Mouse (Mus musculus) right cerebral cortex, postnatal 4 days (tissue): ENCODE data around the gene Rufy2.
A peak's percentile ranks its signal among the peaks of the same experiment; 100 is the strongest.

Experiments
- DNase-seq: peaks from one replicate; pipeline ENCODE4 v3.0.0-alpha.2; 2022

The Rufy2 gene

GRCm38 (mm10) chr10:63021702-63022101 is 41.7 kb downstream of the Rufy2 start:
- no peak for DNase-seq

DNA sequence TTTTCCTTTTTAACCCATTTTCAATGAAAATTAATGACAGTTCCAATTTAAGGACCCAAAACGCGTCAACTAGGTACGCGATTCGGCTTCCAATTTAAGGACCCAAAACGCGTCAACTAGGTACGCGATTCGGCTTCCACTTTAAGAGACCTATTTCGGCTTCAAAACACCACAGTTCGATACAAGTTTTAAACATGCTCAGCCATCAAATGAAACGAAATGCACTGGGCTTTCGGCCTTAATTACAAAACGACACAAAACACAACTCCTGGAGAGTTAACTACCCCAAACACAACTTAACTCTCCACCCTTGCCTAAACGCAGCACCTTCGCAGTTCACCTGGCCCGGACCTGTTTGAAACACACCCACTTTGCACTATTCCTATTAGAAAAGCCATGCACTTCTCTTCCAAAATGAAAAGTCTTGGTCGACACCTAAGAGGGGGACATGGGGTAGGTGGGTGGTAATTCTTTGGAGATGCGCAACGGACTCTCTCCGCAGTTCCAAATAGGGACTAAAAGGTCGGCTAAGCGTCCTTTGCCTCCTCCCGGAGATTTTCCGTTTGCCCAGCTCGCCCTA is 42.6 kb downstream of the Rufy2 start:
- no peak for DNase-seq

DNA sequence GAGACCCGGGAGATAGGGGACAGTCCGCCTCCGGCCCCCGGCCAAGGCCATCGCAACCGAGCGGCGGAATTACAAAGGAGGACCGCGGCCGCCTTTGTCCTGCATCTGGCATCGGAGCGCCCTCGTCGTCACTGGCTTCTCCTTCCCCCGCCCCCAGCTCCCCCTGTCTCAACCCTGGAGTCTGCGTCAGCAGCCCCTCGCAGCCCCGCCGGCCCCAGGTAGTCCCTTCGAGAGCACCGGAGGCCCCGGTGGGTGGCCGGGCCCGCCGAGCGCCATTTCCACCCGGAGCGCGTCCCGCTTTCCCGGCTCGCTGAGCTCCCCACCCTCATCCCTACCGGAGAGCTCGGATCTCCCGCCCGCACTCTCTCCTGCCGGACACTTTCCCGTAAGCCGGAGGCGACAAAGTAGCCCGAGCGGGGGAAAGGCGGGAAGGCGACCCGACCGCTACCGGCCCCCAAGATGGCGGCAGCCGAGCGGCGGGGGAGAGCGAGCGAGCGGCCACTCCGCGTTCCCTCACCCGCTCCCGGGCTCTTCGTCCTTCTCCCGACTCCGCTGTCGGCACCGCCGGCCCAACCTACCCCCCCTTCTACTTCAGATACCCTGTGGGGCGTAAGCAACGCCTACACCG is 43.2 kb downstream of the Rufy2 start:
- DNase-seq = peak; percentile 74

DNA sequence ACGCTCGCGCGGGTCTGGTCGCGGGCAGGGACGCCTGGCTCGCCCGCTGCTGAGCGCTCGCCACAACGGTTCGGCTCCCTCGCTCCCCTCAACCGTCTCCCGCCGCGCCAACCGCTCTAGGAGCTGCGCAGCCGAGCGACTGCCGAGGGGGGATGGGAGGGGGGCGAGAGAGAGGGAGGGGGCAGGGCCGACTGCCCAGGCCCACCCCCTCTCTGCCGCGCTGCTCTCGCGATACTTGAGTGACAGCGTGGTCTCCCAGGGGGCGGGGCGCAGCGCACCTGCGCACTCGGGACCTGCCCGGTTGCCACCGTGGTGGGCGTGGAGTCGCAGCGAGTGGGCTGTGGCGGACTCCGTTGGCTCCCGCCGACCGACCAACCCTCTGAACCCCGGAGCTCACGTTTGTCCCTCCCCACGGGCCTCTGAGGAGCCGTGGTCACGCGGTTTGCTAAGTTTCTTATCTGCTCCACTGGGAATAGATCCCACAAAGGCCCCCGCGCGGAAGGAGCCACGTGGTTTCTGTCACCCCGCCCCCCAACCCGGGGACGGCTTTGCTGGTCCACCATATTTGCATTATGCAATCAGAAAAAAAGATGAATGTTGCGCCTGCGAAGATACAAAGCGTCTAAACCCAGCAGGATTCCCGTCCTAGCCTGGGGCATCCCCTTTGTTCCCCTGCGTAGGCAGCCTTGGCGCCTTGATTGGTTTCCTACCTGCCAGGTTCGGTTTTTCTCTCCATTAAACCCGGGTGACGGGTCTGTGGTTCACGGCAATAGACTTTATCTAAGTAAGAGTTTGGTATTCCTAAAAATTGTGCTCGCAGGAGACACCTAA is 43.9 kb downstream of the Rufy2 start, which contains the start of the genes Hnrnph3 and Pbld2:
TSS of gene Hnrnph3 (minus strand) at position 469 of the 831 bp plus-strand sequence.
TSS of gene Pbld2 (plus strand) at position 567 of the 831 bp plus-strand sequence.
- DNase-seq = peak; percentile 99

GRCm38 (mm10) chr10:63024580-63024910 is 44.5 kb downstream of the Rufy2 start:
- DNase-seq = peak; percentile 57

- DNase-seq = no peak
These were observed 45.0 kb downstream of the Rufy2 start for GRCm38 (mm10) chr10:63025016-63025415.

DNA sequence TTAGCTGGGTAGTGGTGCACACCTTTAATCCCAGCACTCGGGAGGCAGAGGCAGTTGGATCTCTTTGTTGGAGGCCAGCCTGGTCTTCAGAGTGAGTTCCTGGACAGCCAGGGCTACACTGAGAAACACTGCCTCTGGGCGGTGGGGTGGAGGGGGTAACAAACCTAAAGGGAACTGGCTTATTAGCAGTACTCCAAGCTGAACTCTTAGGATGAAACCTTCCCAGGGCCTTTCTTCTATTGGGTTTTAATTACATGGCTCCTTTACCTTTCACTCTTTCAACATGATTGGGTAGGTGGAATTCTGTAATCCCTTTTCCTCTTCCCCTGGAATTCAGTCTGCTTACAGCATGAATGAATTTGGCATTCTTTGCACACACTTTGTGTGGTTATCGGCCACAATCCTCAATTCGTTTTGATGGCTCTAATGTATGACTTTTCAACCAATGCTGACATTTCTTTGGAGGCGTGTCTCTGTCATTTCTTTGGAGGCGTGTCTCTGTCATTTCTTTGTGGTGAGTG is 45.5 kb downstream of the Rufy2 start:
- no peak for DNase-seq

GRCm38 (mm10) chr10:63026156-63026794 is 46.3 kb downstream of the Rufy2 start:
- no peak for DNase-seq

DNA sequence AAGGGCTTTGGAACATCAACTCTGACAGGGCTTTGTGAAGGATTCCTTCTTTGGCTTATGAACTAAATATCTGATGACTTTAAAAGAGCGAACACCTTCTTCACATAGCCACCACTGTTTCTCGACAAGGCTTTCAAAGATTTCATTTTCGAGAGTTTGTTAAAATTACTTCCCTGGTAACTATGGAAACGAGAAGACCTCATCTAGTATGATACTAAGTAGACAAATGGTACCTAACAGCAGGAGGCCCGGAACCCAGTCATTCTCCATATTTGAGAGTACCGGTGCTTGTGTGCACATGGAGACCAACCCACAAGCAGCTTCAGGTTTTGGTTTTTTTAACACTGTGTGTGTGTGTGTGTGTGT is 46.8 kb downstream of the Rufy2 start:
- DNase-seq = no peak

DNA sequence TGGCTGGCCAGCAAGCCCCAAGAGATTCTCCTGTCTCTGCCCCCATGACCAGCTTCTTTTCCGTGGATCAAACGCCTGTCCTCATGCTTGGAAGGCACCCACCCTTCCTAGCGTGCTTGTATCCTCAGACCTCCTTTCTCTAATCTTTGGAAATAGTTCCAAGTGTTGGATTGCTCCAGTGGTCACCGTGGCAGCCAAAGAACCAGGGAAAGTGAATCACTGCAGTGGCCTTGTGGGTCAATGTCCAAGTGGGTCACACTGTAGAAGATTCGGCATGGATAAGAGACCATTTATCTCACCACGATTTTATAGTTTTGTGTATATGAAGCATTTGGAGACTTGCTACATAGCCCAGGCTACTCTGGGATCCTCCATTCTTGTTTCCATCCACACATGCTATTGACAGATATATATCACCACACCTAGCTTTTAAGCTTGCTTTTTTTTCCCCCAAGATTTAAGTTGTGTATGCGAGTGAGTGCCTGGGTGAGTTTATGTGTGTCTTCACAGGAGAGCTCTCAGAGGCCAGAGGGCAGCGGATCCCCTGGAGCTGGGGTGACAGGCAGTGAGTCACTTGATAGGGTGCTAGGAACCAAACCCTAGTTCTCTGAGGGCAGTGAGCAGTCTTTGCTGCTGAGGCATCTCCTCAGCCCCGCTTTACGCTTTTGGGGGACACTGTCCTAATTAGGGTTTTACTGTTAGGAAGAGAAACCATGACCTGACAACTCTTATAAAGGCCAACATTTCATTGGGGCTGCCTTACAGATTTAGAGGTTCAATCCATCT is 47.5 kb downstream of the Rufy2 start:
- DNase-seq = no peak

DNA sequence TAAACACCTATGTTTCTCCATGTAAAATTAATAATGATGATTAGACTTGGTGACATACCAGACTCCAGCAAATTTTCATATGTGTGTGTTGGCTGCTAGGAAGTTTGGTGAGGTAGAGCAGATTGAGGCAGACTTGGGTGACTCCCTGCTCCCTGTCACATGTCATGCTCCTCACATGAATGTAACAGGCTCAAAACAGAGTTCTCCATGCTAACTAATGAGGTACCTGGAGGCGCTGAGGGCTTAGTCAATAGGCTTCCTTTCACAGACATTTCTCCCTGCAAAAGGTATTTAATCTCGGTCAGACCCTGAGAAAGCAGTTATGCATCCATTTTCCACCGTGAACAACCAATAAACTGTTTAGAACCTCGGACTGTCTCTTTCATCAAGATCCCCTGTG is 48.4 kb downstream of the Rufy2 start:
- no peak for DNase-seq

- no peak for DNase-seq
These were observed 52.2 kb downstream of the Rufy2 start for GRCm38 (mm10) chr10:63032267-63032666.

- DNase-seq = no peak
These were observed 52.9 kb downstream of the Rufy2 start for GRCm38 (mm10) chr10:63032956-63033355.

GRCm38 (mm10) chr10:63038571-63039320 is 58.7 kb downstream of the Rufy2 start:
- no peak for DNase-seq

- no peak for DNase-seq
These were observed 60.0 kb downstream of the Rufy2 start for GRCm38 (mm10) chr10:63039867-63040628.

- DNase-seq = no peak
These were observed 63.1 kb downstream of the Rufy2 start for GRCm38 (mm10) chr10:63043154-63043553.

- no peak for DNase-seq
These were observed 67.7 kb downstream of the Rufy2 start for GRCm38 (mm10) chr10:63047751-63048150.

DNA sequence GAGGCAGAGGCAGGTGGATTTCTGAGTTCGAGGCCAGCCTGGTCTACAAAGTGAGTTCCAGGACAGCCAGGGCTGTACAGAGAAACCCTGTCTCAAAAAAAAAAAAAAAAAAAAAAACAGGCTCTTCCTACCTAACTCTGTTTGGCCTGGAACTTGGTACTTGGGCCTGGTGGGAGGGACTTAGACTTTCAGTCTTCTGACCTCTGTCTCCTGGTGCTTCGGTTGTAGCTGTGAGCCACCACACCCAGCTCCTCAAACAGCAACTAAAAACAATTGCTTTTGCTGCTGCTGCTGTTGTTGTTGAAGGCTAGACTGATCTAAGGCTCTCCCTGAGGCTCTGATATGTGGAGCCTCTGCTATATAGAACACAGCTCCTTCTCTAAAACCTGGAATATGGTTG is 69.1 kb downstream of the Rufy2 start:
- DNase-seq = no peak

- no peak for DNase-seq
These were observed 71.2 kb downstream of the Rufy2 start for GRCm38 (mm10) chr10:63051267-63051666.

DNA sequence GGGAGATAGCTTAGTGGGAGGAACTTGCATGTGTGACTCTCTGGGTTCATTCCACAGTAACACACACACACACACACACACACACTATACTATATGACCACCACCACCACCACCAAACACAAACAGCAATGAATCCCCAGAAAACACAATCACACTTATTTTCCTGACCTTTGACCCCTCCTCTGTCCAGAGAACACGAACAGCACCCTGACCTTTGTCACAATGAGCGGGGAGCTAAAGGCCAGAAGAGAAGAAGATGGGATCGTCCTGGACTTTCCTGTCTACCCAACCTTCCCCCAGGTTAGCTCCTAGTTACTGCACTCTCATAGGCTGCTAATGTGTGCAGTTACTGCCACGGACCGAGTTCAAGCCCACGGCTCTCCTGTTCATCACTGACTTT is 72.0 kb downstream of the Rufy2 start:
- no peak for DNase-seq

DNA sequence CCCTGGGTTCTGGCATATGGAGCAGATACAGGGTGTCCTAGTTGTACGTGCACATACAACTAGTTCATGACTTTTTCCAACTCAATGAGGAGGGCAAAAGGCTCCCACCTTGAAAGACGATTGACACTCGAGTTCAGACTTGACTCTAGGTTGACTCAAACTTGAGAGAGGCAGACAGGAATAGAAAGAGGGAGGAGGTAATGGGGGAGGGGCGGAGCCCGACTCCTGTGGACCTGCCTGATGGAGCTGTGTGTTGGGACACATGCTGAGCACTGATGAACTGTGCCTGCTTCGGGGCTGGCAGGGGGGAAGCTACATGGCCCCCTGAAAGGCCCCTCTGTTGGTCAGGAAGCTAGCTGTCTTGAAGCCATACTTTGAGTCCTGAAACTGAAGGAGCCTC is 73.0 kb downstream of the Rufy2 start:
- DNase-seq = no peak
